Mouse (Mus musculus) cerebellum, adult 11 months (tissue): ENCODE measurements at regions not wholly inside any gene's neighbourhood (a gene's known extent, or its start where the extent isn't known, plus 50 kb on each side); places are given as distances from the start of the nearest gene placed in this dataset.
"Not testable (repeated sequence)": the region's sequence is repeated elsewhere in the genome, so short reads cannot be mapped to it uniquely, and the experiment has no call there.

ENCODE experiments used
- DNase-seq: peaks from one replicate; pipeline ENCODE4 v3.0.0; 2022

DNA sequence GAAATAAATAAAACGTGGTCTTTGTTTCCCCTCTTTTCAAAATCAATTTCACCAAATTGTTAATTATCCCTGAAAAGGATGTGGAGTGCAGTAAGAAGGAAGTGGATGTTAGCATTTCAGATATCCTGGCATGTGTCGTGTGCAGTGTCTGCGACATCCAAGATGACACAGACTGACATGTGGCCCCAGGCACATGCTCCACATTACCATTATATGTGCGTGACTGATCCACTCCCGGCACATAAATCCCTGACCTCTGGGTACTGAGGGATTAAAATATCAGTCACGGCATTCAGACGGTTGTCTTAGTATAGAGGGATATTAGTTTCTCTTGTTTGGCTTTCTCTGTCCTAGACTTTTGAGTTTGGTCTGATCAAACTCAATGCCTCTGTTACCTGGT is 168.0 kb upstream of the Slc25a13 start:
- no peak for DNase-seq

DNA sequence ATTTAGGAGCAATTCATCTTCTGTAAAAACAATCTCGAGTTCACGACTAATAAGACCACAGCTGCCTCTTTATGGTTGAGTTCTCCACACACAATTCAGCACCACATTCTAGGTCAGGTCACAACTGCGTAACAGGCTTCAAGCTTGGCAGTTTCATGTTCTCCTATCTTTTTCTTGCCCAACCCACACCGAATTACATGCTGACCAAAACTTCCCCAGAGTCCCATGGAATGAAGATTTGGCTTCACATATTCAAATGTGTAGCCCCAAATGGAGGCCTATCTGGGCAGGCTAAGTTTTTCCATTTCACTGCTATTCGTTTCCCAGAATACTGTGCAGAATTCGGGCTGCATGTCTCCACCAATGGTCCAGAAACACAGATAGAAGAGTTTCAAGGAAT is 167.5 kb upstream of the Slc25a13 start:
- no peak for DNase-seq

DNA sequence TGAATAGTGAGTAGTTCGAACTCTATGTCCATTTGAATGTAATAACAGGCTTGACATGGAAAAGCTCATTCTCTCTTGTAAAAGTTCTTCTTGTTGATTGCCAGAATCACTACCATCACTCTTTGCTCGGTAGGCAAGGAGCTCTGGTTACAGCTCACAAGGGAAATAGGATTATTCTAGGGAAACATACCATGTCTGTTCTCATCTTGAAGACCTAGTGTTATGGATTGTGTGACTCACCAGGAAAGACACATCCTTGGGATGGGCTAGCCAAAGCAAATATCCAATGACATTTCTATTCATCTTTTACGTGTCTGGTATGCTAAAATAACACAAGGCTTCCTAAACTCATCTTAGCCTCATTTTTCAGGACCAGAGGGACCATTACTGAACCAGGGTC is 155.4 kb upstream of the Slc25a13 start:
- DNase-seq: no peak

GRCm38 (mm10) chr6:6371444-6372093 is 154.6 kb upstream of the Slc25a13 start:
- DNase-seq: no peak

DNA sequence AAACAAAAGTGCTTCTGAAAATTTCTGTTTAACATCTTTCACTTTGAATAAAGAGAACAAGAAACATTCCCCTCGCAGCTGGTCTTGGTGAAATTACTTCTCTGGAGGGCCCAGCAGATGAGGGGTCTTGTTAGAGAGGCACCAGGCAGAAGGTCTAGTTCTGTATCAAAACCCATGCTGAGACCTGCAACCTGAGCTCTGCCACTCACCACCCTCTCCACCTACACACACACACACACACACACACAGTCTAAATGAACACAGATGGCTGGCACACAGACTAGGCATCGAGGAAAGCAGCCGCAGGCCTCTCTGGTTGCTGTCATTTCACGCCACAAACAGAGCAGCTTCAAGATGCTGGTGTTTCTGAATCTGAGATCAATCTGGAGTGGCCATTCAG is 147.1 kb upstream of the Slc25a13 start:
- no peak for DNase-seq

DNA sequence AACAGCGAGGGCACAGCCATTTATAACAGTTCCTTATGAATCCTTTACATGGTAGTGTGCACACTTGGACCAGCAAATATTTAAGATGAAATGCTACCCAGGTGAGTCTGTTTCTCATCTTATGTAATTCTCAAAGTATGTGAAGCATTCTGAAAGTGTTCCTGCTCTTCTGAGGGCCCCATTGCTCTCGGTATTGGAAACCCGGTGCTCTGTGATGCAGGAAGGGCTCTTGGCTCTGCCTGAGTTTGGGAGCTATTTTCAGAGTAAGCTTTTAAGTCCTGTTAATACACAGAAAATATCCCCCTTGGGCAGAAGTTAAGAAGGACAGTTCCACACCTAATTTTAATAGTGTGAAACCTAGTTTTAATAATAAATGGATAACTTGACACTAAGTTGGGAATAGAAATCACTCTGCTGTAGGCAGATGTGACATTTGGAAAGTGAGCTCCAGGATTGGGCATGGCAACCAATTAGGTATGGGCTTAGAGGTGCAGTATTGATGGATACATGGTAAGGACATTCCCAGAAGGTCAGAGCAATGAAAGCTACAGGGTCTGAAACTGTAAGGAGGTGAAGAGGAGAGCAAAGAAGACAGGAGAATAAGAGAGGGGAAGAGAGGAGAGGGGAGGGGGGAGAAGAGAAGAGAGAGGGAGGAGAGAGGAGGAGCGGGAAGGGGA is 145.8 kb upstream of the Slc25a13 start:
- no peak for DNase-seq

DNA sequence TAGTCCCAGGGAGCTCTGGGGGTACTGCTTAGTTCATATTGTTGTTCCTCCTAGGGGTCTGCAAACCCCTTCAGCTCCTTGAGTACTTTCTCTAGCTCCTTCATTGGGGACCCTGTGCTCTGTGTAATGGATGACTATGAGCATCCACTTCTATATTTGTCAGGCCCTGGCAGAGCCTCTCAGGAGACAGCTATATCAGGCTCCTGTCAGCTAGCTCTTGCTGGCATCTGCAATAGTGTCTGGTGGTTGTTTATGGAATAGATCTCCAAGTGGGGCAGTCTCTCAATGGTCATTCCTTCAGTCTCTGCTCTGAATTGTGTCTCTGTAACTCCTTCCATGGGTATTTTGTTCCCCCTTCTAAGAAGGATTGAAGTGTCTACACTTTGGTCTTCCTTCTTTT is 144.2 kb upstream of the Slc25a13 start:
- DNase-seq: not testable (repeated sequence)

DNA sequence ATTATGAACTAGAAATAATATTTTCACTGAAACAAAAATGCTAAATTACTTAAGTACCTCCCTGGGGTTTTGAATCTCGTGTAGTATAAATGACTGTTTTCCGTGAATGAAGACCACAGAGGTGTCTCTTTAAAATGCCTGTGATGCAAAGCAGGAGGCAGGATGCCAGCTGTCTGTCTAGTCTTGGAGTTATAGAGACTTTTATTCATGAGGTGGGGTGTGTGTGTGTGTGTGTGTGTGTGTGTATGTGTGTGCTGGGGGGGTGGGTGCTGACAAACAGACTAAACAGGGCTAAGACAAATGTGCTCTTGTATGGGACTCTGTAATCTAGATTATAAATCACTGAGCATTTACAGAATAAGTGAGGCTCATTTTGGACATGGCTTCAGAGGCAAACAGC is 140.5 kb upstream of the Slc25a13 start:
- no peak for DNase-seq

- DNase-seq: no peak
Observed at GRCm38 (mm10) chr6:6356967-6357366, 140.0 kb upstream of the Slc25a13 start.

GRCm38 (mm10) chr6:6335251-6335650 is 118.3 kb upstream of the Slc25a13 start:
- DNase-seq: no peak

DNA sequence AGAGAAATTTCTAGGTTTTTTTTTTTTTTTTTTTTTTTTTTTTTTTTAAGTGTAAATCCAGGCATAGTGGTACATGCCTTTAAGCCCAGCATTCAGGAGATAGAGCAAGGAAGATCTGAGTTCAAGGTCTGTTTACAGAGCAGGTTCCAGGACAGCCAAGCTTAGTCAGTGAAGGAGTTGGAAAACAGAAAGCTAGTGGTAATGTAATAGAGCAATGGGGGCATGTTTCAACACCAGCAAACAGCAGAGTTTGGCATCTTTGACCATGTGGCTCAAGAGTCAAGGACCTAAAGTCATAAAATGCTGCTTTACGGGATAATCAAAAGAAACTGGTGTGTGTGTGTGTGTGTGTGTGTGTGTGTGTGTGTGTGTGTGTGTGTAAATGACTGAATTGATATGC is 113.3 kb upstream of the Slc25a13 start:
- DNase-seq: no peak

DNA sequence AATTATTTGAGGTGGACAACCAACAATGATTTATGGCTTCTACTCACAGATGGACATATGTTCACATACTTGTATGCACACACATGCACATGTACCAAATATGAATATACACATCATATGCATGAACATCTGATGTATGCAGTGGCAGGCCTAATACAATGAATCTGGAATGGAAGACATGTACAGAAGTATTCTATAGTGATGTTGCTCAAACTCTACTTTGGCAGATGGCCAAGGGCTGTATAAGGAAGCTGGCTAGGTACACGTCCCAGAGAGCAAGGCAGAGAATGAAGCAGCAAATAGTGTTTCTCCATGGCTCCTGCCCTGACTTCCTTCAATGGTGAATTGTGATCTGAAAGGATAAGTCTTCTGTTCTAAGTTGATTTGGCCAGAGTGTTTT is 108.5 kb upstream of the Slc25a13 start:
- no peak for DNase-seq

- DNase-seq: no peak
Observed at GRCm38 (mm10) chr6:6316725-6317124, 99.8 kb upstream of the Slc25a13 start.

DNA sequence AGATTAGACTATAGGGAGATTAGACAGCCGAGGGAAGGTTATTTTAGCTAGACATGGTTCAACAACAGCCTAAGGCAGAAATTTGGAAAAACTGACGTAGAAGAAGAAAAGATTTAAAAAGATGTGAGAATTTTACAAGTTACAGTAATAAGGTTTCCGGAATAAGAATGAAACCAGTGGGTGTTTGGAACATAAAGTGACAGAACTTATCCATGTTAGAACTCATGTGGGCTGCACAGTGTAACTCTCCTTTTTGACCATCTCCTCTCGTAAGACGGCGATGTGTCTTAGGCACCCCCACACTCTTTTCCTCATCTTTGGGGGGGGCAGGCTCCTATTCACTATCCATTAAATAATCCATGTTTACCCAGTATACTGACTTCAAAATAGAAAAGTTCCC is 96.2 kb upstream of the Slc25a13 start:
- no peak for DNase-seq

DNA sequence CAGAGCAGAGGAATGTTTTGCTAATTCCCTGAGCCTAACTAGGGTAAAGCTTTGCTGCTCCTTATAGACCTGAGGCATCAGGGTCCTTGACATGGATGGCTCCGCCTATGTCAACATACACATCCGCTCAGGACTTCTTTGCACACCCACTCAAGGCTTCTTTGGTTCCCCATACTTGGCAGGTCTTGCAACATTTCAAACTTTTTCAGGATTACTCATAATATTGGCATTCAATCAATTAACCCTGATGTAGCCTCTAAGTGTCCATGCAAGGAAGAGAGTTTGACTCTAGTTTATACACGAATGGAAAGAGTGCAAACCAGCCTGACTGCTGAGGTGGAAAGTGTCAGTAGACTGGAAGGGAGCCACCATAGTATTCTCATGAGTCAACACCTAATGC is 93.2 kb upstream of the Slc25a13 start:
- no peak for DNase-seq

- no peak for DNase-seq
Observed at GRCm38 (mm10) chr6:6307618-6308017, 90.6 kb upstream of the Slc25a13 start.

DNA sequence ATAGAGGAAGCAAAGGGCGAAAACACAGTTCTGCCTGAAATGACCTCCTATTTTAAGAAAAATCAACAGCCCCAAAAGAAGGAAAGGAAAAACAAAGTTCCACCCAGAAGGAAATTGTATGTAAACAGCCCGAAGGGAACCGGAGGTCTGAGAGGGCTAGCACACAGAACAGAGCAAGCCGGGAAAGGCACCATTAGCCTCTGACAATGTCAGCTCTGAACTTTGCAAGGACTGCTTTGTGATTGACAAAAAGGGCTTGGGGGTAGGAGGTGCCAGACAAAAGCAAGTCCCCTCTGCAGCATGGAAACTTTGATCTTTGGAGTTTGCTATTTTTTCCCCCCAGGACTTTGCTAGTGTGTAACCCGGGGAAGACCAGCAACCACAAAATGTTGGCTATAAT is 86.8 kb upstream of the Slc25a13 start:
- DNase-seq: no peak

GRCm38 (mm10) chr6:6301001-6301510 is 84.1 kb upstream of the Slc25a13 start:
- no peak for DNase-seq

DNA sequence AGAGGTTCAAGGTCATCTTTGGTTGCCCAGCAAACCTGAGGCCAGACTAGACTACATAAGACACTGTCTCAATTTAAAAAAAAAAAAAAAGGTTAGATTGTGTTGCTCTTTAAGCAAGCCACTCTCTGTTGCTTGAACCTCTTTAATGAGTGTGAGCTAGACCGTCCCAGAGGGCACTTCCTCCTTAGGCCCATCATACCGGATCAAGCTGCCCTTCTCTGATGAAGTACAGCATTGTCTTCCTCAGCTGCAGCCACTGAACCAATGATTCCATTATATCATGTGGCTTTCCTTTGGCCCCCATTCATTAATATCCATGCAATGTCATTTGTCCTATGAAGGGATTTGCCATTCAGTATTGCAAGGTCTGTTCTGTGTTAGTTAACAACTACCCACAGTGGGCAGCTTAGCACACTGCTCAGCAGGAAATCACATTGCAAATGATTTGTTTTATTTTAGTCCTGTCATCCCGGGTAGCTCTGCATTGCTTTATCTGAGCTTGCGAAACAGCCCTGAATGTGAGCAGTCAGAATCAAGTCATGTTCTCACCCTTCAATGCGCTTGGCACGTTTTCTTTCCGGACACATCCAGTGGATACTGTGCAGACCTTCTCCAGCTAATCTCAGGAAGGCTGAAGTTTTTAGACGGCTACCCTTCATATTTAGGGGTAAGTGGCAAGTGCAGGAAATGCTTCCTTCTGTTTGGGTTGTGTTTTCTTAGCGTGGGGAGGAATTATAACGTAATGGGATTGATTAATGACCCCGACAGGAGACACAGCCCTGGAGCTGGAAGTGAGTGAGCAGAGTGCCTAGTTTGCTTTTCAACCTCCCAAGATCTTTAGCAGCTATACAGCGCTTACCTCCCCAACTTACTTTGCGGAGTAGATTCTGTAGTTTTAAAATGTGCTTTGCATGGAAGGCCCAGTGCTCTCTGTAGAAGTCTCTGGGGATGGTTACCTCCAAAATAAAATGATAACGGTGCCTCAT is 82.2 kb upstream of the Slc25a13 start:
- DNase-seq: no peak

DNA sequence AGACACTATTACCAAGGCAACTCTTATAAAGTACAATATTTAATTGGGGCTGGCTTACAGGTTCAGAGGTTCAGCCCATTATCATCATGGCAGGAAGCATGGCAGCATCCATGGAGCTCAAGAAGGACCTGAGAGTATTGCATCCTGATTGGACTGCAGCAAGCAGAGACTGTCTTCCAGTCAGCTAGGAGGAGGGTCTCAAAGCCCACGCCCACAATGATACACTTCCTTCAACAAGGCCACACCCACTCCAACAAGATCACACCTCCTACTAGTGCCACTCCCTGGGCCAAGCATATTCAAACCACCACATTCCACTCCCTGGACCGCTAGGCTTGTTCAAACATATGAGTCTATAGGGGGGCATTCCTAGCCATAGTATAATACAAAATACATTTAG is 78.6 kb upstream of the Slc25a13 start:
- not testable (repeated sequence) for DNase-seq

DNA sequence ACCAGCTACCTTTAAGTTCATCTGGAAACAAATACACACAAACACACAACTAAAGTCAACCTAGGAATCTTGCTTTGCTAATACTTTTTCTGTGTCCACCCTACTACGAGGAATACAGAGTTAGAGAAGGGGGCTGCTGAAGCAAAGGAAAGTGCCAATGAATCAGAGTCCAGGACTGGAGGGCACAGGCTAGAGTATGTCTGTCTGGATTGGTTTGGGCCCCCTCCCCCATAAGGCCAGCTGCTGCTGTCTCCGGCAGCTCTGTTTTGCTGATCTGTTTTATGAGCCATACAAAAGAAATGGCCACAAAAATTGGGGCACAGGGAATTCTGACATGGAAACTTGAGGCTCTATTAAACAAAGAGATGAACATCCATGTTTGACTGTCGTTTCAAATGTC is 74.8 kb upstream of the Slc25a13 start:
- DNase-seq: no peak

DNA sequence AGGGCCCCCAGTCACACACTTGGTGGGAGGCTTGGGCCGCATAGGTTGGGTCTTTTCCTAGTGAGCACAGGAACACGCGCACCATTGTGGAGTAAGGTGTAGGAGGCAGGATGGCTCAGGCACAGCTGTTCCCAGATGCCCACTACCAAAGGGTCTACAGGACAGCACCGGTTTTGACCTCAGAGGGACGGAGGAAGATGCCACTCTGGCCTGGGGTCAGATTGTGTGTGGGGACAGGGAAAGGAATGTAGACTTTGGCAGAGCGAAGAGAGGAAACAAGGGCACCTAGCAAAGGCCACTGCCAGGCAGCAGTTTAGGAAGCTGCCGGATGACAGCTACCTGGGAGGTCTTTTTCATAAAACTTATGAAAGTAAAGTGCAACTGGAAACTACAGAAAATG is 73.5 kb upstream of the Slc25a13 start:
- DNase-seq: no peak

DNA sequence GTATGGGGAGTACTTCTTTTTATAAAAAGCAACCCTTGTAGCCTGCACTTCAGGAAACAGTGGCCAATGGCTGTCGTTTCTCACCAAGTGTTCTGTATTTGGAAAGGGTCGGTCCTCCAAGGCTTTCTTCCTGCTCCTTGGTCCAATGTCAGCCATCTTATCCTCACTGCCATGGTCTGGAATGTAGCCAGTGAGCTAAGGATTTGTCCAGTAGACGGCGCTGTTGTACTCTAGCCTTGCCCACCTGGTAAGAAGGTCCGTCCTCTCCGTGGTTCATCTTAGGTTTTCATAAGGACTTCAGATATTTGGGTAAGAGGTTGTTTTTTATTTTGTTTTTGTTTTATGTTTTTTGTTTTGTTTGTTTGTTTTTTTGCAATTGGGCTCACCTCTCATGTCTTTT is 72.8 kb upstream of the Slc25a13 start:
- DNase-seq: peak; percentile 5
